Mouse (Mus musculus) lung, embryonic 16.5 days (tissue): ENCODE results near the gene Spata32. TPM values are rescaled to one million over a fixed set of nuclear protein-coding genes. Genes with fewer than 3 reads are reported as not detected.

ENCODE experiments used
- ATAC-seq: fragments of 200-750 bp; cut with Nextera tagmentation; 2 replicates; pipeline ENCODE4 v1.8.0; 2017; ENCODE audit warnings: low read depth, mild to moderate bottlenecking, moderate library complexity
- H3K27ac ChIP-seq: fragments of 300-500 bp; sonication (generic); 2 replicates; pipeline ENCODE4 v1.5.1; 2014; ENCODE audit warnings: mild to moderate bottlenecking, control low read depth, low read length
- H3K27me3 ChIP-seq: fragments of 300-500 bp; sonication (generic); 2 replicates; pipeline ENCODE4 v1.6.1; 2014; ENCODE audit warnings: low read depth, low read length, mixed read lengths; ENCODE audit not compliant: control insufficient read depth, insufficient read depth
- H3K36me3 ChIP-seq: fragments of 300-500 bp; sonication (generic); 2 replicates; pipeline ENCODE4 v1.6.1; 2014; ENCODE audit warnings: low read length; ENCODE audit not compliant: control insufficient read depth, insufficient read depth
- H3K4me1 ChIP-seq: fragments of 300-500 bp; sonication (generic); replicated peaks from 2 replicates; pipeline ENCODE4 v1.6.1; 2014; ENCODE audit warnings: low read length, mixed read lengths; ENCODE audit not compliant: control insufficient read depth, insufficient read depth
- H3K4me2 ChIP-seq: fragments of 300-500 bp; sonication (generic); 2 replicates; pipeline ENCODE4 v1.6.1; 2014; ENCODE audit warnings: low read depth, low read length, control low read depth
- H3K4me3 ChIP-seq: fragments of 300-500 bp; sonication (generic); 2 replicates; pipeline ENCODE4 v1.5.1; 2014; ENCODE audit warnings: mild to moderate bottlenecking, low read length, control low read depth
- H3K9ac ChIP-seq: fragments of 300-500 bp; sonication (generic); 2 replicates; pipeline ENCODE4 v1.6.1; 2014; ENCODE audit warnings: low read length, control low read depth
- H3K9me3 ChIP-seq: fragments of 300-500 bp; sonication (generic); 2 replicates; pipeline ENCODE4 v1.6.1; 2016; ENCODE audit warnings: low read length; ENCODE audit not compliant: control insufficient read depth
- WGBS: fragments of 180-500 bp; shearing (Covaris S2); extraction: QIAGEN DNeasy Blood & Tissue Kit; methylation state at CpG from one replicate; pipeline ENCODE4 v1.1.7; 2014; 5-methylcytosine and 5-hydroxymethylcytosine counted together
- polyA plus RNA-seq: library from polyadenylated mRNA; unstranded; fragments of >200 nt; fragmentation: Nextera tagmentation; extraction: Ambion mirVana; gene quantifications from 2 replicates; pipeline ENCODE4 v1.2.1, GENCODE M21; 2015

The Spata32 gene
- polyA plus RNA-seq, 1 experiment from 2014 or later = not detected

DNA sequence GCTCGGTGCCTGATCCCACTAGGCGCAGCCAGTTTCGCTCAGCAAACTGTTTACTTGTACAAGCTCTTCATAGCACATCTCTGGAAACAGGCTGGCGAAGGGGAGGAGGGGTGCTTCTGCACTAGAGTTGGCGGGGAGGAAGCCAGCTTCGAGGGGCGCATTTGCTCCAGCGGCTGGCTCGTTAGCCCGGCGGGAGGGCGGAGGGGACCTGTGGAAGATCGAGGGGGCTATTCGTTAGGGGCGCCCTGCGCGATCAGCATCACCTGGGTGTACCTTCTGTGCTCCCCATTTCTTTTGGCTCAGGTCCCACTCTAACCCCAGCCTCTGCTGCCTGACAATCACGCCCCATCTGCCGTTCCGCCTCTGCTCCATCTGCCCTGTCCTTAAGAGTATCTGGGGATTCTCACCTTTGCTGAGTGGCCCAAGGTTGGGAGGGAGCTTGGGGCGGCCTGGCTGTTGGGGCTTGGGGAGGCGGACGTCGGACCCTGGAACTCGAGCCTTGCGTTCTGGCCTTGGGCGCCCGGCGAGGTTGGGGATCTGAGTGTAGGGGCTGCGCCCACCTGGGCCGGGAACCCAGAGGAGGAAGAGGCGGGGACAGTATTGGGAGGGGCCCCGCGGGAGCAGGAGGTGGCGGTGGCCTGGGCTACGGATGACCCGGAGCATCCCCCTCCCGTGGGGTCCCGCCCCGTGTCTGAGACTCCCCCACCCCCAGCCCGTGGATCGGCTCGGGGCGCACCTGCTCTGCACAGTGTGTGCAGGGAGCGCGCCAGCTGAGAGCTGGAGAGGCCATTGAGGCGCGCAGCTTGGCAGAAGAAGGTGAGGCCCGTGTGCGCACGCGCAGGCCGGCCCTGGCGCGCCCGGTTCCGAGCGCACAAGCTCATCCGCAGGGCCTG is 19.1 kb downstream of the Spata32 start:
- Histone ChIP-seq H3K4me1 (peaks cover 13% of the 10 kb centered on the region), H3K9me3 (no peaks in the 10 kb centered on the region), H3K27me3 (peaks cover 57% of the 10 kb centered on the region), H3K36me3 (no peaks in the 10 kb centered on the region), H3K9ac (peak overlapping the region; percentile 52), H3K27ac (no peak overlapping the region), H3K4me2 (peak overlapping the region; percentile 72), H3K4me3 (peak overlapping the region; percentile 44)
- 6% methylated on average over 55 of the region's 59 CpGs for WGBS
- ATAC-seq = peak; percentile 63

DNA sequence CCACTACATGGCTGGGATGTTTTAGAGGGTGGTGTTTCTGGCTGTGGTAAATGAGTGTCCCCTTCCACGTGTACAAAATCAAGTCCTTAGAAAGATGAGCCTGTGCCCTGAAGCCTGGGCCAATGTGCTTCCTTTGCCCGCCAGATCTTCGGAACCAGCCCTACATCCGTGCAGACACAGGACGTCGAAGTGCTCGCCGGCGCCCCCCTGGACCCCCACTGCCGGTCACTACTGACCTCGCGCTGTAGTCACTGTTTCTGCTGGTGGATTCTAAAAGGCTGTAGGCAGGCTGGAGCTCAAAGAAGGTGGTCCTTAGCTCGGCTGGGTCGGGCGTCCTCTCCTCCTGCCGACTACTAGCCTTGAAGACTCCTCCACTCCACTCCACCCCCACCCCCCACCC is 19.9 kb downstream of the Spata32 start:
- no peak for ATAC-seq
- Histone ChIP-seq H3K4me1 (peaks cover 13% of the 10 kb centered on the region), H3K27me3 (peaks cover 66% of the 10 kb centered on the region), H3K9ac (no peak overlapping the region), H3K36me3 (no peaks in the 10 kb centered on the region), H3K27ac (no peak overlapping the region), H3K4me3 (peak overlapping the region; percentile 44), H3K4me2 (peak overlapping the region; percentile 72), H3K9me3 (no peaks in the 10 kb centered on the region)
- WGBS = 6% methylated on average over 16 of the region's 16 CpGs

DNA sequence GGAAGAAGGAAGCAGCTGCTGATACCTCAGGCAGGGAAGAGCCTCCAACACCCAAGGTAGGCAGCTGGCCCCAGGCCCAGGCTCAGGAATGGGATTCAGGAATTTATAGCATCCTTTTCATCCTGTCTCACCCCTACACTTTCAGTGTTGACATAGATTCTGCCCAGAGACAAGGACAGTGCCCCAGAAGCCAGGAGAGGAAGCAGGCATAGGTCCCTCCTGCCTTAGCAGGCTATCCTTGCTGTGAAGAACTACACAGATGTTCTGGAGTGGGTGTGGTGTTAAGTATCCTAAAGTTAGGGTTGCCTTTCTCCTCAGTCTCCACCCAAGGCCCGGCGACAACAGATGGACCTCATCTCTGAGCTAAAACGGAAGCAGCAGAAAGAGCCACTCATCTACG is 20.9 kb downstream of the Spata32 start:
- H3K9me3 ChIP-seq = no peaks in the 10 kb centered on the region
- H3K27me3 ChIP-seq = peaks cover 76% of the 10 kb centered on the region
- no peaks in the 10 kb centered on the region for H3K36me3 ChIP-seq
- no peak overlapping the region for H3K4me2 ChIP-seq
- no peak overlapping the region for H3K27ac ChIP-seq
- H3K4me3 ChIP-seq = no peak overlapping the region
- ATAC-seq = no peak
- peaks cover 13% of the 10 kb centered on the region for H3K4me1 ChIP-seq
- WGBS = 68% methylated on average over 4 of the region's 4 CpGs
- no peak overlapping the region for H3K9ac ChIP-seq

DNA sequence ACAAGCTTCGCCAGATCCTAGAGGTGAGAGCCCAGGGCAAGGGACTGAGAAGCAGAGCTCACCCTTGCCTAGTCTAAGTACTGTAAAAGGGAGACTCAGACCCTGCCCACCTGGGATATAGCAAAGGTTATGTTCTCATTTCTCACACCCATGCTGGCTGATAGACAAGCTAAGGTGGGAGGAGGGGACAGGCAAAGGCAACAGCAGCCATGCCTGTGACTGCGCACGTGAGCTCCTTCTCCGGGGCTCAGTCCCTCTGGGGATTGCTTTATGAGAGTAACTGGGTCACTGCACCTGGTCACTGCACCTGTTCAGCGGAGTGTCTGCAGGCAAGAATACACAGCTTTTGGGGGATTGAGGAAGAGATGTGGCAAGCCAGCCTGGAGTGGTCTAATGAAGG is 22.6 kb downstream of the Spata32 start:
- no peak overlapping the region for H3K4me3 ChIP-seq
- no peak overlapping the region for H3K27ac ChIP-seq
- peaks cover 86% of the 10 kb centered on the region for H3K27me3 ChIP-seq
- no peaks in the 10 kb centered on the region for H3K36me3 ChIP-seq
- no peak overlapping the region for H3K4me2 ChIP-seq
- no peak for ATAC-seq
- H3K9ac ChIP-seq = no peak overlapping the region
- H3K4me1 ChIP-seq = peaks cover 9% of the 10 kb centered on the region
- WGBS = 72% methylated on average over 5 of the region's 5 CpGs
- H3K9me3 ChIP-seq = no peaks in the 10 kb centered on the region

DNA sequence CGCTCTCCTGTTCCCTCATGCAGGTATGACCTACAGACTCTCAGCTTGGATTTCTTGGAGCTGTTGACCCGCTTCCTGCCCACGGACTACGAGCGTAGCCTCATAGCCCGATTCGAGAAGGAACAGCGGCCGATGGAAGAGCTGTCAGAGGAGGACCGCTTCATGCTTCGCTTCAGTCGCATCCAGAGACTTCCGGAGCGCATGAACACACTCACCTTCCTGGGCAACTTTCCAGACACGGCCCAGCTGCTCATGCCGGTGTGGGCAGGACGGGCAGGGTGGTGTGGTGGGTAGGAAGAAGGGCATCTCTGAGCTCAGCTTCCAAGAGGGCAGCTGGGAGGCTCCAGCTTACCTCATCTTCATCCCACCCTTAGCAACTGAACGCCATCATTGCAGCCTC is 23.0 kb downstream of the Spata32 start:
- no peak overlapping the region for H3K9ac ChIP-seq
- no peak overlapping the region for H3K27ac ChIP-seq
- no peak for ATAC-seq
- H3K9me3 ChIP-seq = no peaks in the 10 kb centered on the region
- no peaks in the 10 kb centered on the region for H3K36me3 ChIP-seq
- H3K27me3 ChIP-seq = peaks cover 84% of the 10 kb centered on the region
- 76% methylated on average over 18 of the region's 18 CpGs for WGBS
- no peak overlapping the region for H3K4me2 ChIP-seq
- no peak overlapping the region for H3K4me3 ChIP-seq
- H3K4me1 ChIP-seq = peaks cover 9% of the 10 kb centered on the region

DNA sequence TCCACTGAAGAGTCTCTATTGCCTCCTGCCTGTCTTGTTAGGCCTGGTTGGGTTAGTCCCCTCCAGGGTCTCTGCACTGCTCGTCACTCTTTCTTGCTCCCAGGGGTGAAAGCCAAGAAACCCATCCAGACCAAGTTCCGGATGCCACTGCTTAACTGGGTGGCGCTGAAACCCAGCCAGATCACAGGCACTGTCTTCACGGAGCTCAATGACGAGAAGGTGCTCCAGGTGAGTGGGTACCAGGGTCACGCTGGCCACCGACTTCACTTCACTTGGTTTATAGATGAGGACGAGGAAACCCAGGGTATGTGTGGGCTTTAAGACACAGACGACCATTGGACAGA is 24.4 kb downstream of the Spata32 start:
- H3K27me3 ChIP-seq = peaks cover 70% of the 10 kb centered on the region
- H3K36me3 ChIP-seq = no peaks in the 10 kb centered on the region
- no peak overlapping the region for H3K4me2 ChIP-seq
- ATAC-seq = no peak
- no peaks in the 10 kb centered on the region for H3K9me3 ChIP-seq
- no peak overlapping the region for H3K4me3 ChIP-seq
- WGBS = 30% methylated on average over 9 of the region's 9 CpGs
- no peak overlapping the region for H3K27ac ChIP-seq
- peaks cover 1% of the 10 kb centered on the region for H3K4me1 ChIP-seq
- no peak overlapping the region for H3K9ac ChIP-seq

DNA sequence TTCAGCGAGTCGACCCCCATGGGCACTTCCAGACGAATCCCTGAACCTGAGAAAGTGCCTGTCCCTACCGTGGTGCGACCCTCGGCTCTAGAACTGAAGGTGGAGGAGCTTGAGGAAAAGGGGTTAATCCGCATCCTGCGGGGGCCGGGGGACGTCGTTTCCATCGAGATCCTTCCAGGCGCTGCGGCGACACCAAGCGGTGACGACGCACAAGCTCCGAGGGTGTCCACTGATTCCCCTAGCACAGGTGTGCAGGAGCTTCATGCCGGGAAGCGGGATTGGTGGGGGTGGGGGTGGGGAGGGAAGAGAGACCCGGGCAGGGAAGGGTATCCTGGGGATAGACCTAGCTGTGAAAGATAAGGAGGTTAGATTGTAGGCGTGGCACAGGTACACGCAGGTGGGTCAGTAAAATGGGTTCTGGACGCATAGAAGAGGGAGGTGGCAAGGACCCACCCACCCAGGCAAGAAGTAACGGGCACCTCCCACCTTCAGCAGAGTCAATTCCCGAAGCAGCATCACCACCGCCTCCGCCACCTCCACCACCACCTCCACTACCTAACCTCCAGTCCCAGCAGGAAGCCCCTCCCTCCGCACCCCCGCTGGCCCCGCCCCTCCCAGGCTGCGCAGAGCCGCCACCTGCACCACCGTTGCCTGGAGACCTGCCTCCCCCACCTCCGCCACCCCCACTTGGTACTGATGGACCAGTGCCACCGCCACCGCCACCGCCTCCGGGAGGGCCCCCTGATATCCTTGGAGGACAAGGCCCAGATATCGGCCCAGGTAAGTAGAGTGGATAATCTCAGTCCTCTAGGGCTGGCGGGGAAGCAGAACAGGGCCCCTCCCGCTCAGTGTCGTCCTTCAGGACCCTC is 25.0 kb downstream of the Spata32 start:
- Histone ChIP-seq H3K4me2 (peak overlapping the region; percentile 46), H3K36me3 (no peaks in the 10 kb centered on the region), H3K9ac (no peak overlapping the region), H3K4me3 (peak overlapping the region; percentile 22), H3K4me1 (no peaks in the 10 kb centered on the region), H3K27me3 (peaks cover 64% of the 10 kb centered on the region), H3K27ac (no peak overlapping the region), H3K9me3 (no peaks in the 10 kb centered on the region)
- 7% methylated on average over 35 of the region's 44 CpGs for WGBS
- ATAC-seq = no peak

DNA sequence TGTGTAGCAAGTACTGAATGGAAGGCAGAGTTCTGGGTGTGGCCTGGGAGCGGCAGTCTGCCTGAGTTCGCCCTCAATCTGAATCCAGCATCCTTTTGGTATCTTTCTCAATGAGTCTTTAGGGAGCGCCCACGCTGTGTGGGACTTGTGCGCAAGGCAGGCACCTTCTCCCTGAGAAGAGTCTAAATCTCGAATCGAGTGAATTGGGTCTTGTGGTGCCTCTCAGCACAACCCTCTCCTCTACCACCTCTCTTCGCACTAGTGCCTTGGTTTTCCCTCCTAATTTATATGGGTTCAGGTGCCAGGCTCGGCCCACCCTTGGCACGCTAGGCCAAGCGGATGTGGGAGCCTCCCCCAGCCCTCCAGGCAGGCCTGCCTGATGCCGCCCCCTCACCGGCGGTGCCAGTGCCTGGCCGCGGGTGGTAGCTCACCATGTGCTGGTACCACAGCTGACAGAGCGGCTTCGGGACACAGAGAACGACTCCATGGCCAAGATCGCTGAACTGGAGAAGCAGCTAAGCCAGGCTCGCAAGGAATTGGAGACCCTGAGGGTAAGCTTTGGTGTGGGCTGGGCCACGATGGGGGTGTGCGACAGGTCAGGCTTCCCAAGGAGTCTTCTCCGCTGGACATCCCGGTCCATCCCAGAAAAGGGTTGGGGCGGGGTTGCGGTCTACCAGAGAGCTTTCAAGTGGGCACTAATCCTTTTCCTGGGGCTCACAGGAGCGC is 25.8 kb downstream of the Spata32 start:
- Histone ChIP-seq H3K9me3 (no peaks in the 10 kb centered on the region), H3K4me3 (peak overlapping the region; percentile 22), H3K9ac (no peak overlapping the region), H3K4me1 (no peaks in the 10 kb centered on the region), H3K36me3 (no peaks in the 10 kb centered on the region), H3K27me3 (peaks cover 57% of the 10 kb centered on the region), H3K27ac (no peak overlapping the region), H3K4me2 (peak overlapping the region; percentile 46)
- no peak for ATAC-seq
- 15% methylated on average over 28 of the region's 28 CpGs for WGBS

DNA sequence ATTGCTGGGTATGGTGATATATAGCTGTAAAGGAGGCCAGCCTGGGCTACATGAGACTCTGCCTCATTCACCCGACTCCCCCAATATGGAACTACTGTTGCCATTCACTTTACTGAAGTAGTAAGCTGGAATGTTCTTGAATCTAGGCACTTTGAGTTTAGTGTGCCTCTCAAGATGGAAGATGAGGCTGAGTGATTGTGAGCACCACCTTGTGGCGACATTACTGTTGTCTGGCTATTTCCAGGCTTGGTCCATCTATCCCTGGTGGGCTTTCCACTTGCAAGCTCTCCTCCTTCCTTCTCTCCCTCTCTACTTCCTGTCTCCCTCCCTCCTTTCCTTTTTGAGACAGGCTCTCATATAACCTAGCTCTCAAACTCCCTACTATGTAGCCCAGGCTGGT is 33.3 kb downstream of the Spata32 start:
- ATAC-seq = no peak
- Histone ChIP-seq H3K4me1 (no peaks in the 10 kb centered on the region), H3K4me3 (no peak overlapping the region), H3K4me2 (no peak overlapping the region), H3K9me3 (no peaks in the 10 kb centered on the region), H3K36me3 (no peaks in the 10 kb centered on the region), H3K27me3 (no peaks in the 10 kb centered on the region), H3K27ac (no peak overlapping the region), H3K9ac (no peak overlapping the region)
- WGBS = 23% methylated on average over 2 of the region's 2 CpGs
